Mouse (Mus musculus): ENCODE measurements at regions not wholly inside any gene's neighbourhood (a gene's known extent, or its start where the extent isn't known, plus 50 kb on each side); places are given as distances from the start of the nearest gene placed in this dataset.

DNA sequence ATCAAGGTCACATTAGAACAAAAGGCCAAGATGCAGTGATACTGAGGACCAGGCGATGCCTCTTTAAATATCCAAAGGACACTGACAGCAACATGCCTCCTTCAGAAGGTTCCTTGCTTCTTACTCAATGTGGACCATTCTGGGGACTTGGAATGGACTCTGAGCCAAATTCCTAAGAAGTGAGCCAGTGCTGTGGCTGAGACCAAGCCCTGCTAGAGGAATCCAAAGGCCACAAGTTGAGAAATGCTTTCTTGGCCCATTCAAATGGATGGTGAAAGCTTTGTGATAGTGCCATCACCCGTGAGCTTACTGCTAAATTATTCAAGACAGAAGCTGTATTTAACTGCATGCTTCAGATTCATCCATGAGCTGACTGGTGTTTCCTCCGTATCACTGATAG, 352.8 kb upstream of the Gm26657 start:
- H3K4me3 ChIP-seq (ENCODE audit: low read depth, low read length) = no peak overlapping the region
- H3K27me3 ChIP-seq (replicated peaks; ENCODE audit: control insufficient read depth, insufficient read depth, low read length) = no peaks in the 10 kb centered on the region
- TF ChIP-seq CTCF (IDR thresholded peaks at IDR 0.05; ENCODE audit: low read depth) = no peak
- no peaks in the 10 kb centered on the region for H3K4me1 ChIP-seq (replicated peaks; ENCODE audit: control insufficient read depth, insufficient read depth, low read length)
- no peaks in the 10 kb centered on the region for H3K36me3 ChIP-seq (ENCODE audit: control insufficient read depth, insufficient read depth)
- ATAC-seq = no peak
- H3K9ac ChIP-seq (ENCODE audit: low read depth, low read length) = no peak overlapping the region
- 76% methylated on average over 3 of the region's 3 CpGs for WGBS
- no peak overlapping the region for H3K4me2 ChIP-seq (replicated peaks; ENCODE audit: low read depth)
- no peaks in the 10 kb centered on the region for H3K9me3 ChIP-seq (ENCODE audit: control insufficient read depth)
- H3K27ac ChIP-seq (ENCODE audit: low read depth, low read length) = no peak overlapping the region

GRCm38 (mm10) chr4:56375745-56376144, 364.1 kb upstream of the Gm26657 start:
- 53% methylated on average over 5 of the region's 5 CpGs for WGBS
- ATAC-seq = no peak
- TF ChIP-seq CTCF (IDR thresholded peaks at IDR 0.05; ENCODE audit: low read depth) = no peak

DNA sequence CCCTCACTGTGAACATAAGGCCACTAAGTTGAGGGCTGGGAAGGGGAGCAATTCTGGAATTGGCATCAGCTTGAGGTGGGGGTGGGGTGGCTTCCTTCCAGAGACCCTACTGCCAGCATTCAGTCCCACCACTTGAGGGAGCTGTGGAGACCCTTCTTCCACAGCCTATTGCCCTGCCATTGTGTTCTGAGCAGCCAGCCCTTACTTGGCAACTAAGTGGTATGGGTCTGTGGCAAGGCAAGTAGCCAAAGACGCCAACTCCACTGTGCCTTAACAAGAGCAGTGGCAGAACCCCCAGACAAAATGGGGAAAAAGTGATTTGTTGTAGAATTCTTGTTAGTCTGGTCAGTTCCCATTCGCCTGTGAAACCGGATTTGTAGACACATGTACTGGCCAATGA, 365.4 kb upstream of the Gm26657 start:
- no peak overlapping the region for H3K27ac ChIP-seq (ENCODE audit: low read depth, low read length)
- no peak overlapping the region for H3K9ac ChIP-seq (ENCODE audit: low read depth, low read length)
- H3K9me3 ChIP-seq (ENCODE audit: control insufficient read depth) = no peaks in the 10 kb centered on the region
- 0 out of 2 replicates have a peak, but pooled peaks have one; percentile 18 for TF ChIP-seq CTCF (IDR thresholded peaks at IDR 0.05; ENCODE audit: low read depth)
- ATAC-seq = no peak
- no peaks in the 10 kb centered on the region for H3K27me3 ChIP-seq (replicated peaks; ENCODE audit: control insufficient read depth, insufficient read depth, low read length)
- H3K4me1 ChIP-seq (replicated peaks; ENCODE audit: control insufficient read depth, insufficient read depth, low read length) = no peaks in the 10 kb centered on the region
- H3K36me3 ChIP-seq (ENCODE audit: control insufficient read depth, insufficient read depth) = no peaks in the 10 kb centered on the region
- H3K4me3 ChIP-seq (ENCODE audit: low read depth, low read length) = no peak overlapping the region
- whole genome bisulfite sequencing = 88% methylated on average over 3 of the region's 3 CpGs
- no peak overlapping the region for H3K4me2 ChIP-seq (replicated peaks; ENCODE audit: low read depth)

More at GRCm38 (mm10) chr4:56375745-56376144, 364.1 kb upstream of the Gm26657 start:
- no peaks in the 10 kb centered on the region for H3K4me1 ChIP-seq (replicated peaks; ENCODE audit: control insufficient read depth, insufficient read depth, low read length)
- H3K4me2 ChIP-seq (replicated peaks; ENCODE audit: low read depth) = no peak overlapping the region
- no peak overlapping the region for H3K9ac ChIP-seq (ENCODE audit: low read depth, low read length)
- no peak overlapping the region for H3K27ac ChIP-seq (ENCODE audit: low read depth, low read length)
- H3K4me3 ChIP-seq (ENCODE audit: low read depth, low read length) = no peak overlapping the region
- H3K27me3 ChIP-seq (replicated peaks; ENCODE audit: control insufficient read depth, insufficient read depth, low read length) = no peaks in the 10 kb centered on the region
- no peaks in the 10 kb centered on the region for H3K36me3 ChIP-seq (ENCODE audit: control insufficient read depth, insufficient read depth)
- H3K9me3 ChIP-seq (ENCODE audit: control insufficient read depth) = no peaks in the 10 kb centered on the region

- no peak for ATAC-seq
- WGBS = 67% methylated on average over 4 of the region's 4 CpGs
Measured at GRCm38 (mm10) chr4:56373746-56374145, 366.1 kb upstream of the Gm26657 start.

GRCm38 (mm10) chr4:56373167-56373566, 366.7 kb upstream of the Gm26657 start:
- Histone ChIP-seq H3K4me3 (ENCODE audit: low read depth, low read length) (no peak overlapping the region), H3K9me3 (ENCODE audit: control insufficient read depth) (no peaks in the 10 kb centered on the region), H3K27me3 (replicated peaks; ENCODE audit: control insufficient read depth, insufficient read depth, low read length) (no peaks in the 10 kb centered on the region), H3K36me3 (ENCODE audit: control insufficient read depth, insufficient read depth) (no peaks in the 10 kb centered on the region), H3K4me2 (replicated peaks; ENCODE audit: low read depth) (no peak overlapping the region), H3K27ac (ENCODE audit: low read depth, low read length) (no peak overlapping the region), H3K9ac (ENCODE audit: low read depth, low read length) (no peak overlapping the region), H3K4me1 (replicated peaks; ENCODE audit: control insufficient read depth, insufficient read depth, low read length) (no peaks in the 10 kb centered on the region)
- WGBS = 69% methylated on average over 4 of the region's 4 CpGs
- no peak for ATAC-seq
- TF ChIP-seq CTCF (IDR thresholded peaks at IDR 0.05; ENCODE audit: low read depth) = no peak

More at GRCm38 (mm10) chr4:56373746-56374145, 366.1 kb upstream of the Gm26657 start:
- H3K27me3 ChIP-seq (replicated peaks; ENCODE audit: control insufficient read depth, insufficient read depth, low read length) = no peaks in the 10 kb centered on the region
- no peak overlapping the region for H3K4me3 ChIP-seq (ENCODE audit: low read depth, low read length)
- no peaks in the 10 kb centered on the region for H3K36me3 ChIP-seq (ENCODE audit: control insufficient read depth, insufficient read depth)
- H3K27ac ChIP-seq (ENCODE audit: low read depth, low read length) = no peak overlapping the region
- TF ChIP-seq CTCF (IDR thresholded peaks at IDR 0.05; ENCODE audit: low read depth) = no peak
- no peaks in the 10 kb centered on the region for H3K9me3 ChIP-seq (ENCODE audit: control insufficient read depth)
- no peak overlapping the region for H3K9ac ChIP-seq (ENCODE audit: low read depth, low read length)
- H3K4me2 ChIP-seq (replicated peaks; ENCODE audit: low read depth) = no peak overlapping the region
- no peaks in the 10 kb centered on the region for H3K4me1 ChIP-seq (replicated peaks; ENCODE audit: control insufficient read depth, insufficient read depth, low read length)

DNA sequence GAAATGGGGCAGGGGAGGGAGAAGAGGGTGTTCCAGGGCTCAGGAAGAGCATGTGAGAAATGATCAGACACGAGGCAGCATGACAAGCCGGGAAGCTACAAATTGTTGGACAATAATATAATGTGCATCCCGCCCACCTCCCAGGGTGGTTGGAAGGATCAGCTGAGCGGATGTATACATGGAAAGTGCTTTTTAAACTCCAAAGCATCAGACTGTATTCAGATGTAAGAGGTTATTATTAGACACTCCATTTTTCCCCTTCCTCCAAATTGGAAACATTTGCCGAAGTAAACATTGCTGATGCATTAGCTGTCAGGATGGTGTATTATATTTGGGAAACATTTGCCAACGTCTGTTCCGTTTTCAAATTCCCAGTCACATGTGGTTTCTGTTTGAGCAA, 367.2 kb upstream of the Gm26657 start:
- Histone ChIP-seq H3K4me3 (ENCODE audit: low read depth, low read length) (no peak overlapping the region), H3K36me3 (ENCODE audit: control insufficient read depth, insufficient read depth) (no peaks in the 10 kb centered on the region), H3K9me3 (ENCODE audit: control insufficient read depth) (no peaks in the 10 kb centered on the region), H3K4me2 (replicated peaks; ENCODE audit: low read depth) (no peak overlapping the region), H3K4me1 (replicated peaks; ENCODE audit: control insufficient read depth, insufficient read depth, low read length) (no peaks in the 10 kb centered on the region), H3K9ac (ENCODE audit: low read depth, low read length) (no peak overlapping the region), H3K27ac (ENCODE audit: low read depth, low read length) (no peak overlapping the region), H3K27me3 (replicated peaks; ENCODE audit: control insufficient read depth, insufficient read depth, low read length) (no peaks in the 10 kb centered on the region)
- no peak for ATAC-seq
- WGBS = 63% methylated on average over 7 of the region's 7 CpGs
- no peak for TF ChIP-seq CTCF (IDR thresholded peaks at IDR 0.05; ENCODE audit: low read depth)

DNA sequence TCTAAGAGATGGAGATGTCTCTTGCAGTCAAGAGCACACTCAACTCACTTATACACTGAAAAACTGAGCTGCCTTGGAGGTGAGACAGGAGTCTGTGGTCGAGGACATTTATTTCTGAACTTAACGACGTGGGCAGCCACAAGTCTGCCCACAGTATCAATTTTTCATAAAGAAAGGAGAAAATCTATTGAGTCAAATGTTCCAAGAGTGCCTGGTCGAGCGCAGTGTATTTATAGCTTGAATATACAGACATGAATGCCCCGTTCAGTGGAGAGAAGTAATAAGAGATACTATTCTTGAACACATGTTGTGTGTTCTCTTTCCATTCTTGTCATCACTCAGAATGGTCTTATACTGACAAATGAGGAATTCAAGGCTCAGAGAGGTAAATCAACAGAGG, 375.3 kb upstream of the Gm26657 start:
- H3K27ac ChIP-seq (ENCODE audit: low read depth, low read length) = no peak overlapping the region

More for the DNA sequence above, 375.3 kb upstream of the Gm26657 start:
- Histone ChIP-seq H3K9ac (ENCODE audit: low read depth, low read length) (no peak overlapping the region), H3K9me3 (ENCODE audit: control insufficient read depth) (no peaks in the 10 kb centered on the region), H3K4me1 (replicated peaks; ENCODE audit: control insufficient read depth, insufficient read depth, low read length) (no peaks in the 10 kb centered on the region), H3K36me3 (ENCODE audit: control insufficient read depth, insufficient read depth) (no peaks in the 10 kb centered on the region), H3K4me2 (replicated peaks; ENCODE audit: low read depth) (no peak overlapping the region), H3K4me3 (ENCODE audit: low read depth, low read length) (no peak overlapping the region), H3K27me3 (replicated peaks; ENCODE audit: control insufficient read depth, insufficient read depth, low read length) (no peaks in the 10 kb centered on the region)
- no peak for ATAC-seq
- TF ChIP-seq CTCF (IDR thresholded peaks at IDR 0.05; ENCODE audit: low read depth) = no peak
- WGBS = 64% methylated on average over 6 of the region's 6 CpGs

Data from intestine, postnatal 0 days (tissue).